ENCODE assay signal across 9 mouse cellular contexts in the genomic region with DNA sequence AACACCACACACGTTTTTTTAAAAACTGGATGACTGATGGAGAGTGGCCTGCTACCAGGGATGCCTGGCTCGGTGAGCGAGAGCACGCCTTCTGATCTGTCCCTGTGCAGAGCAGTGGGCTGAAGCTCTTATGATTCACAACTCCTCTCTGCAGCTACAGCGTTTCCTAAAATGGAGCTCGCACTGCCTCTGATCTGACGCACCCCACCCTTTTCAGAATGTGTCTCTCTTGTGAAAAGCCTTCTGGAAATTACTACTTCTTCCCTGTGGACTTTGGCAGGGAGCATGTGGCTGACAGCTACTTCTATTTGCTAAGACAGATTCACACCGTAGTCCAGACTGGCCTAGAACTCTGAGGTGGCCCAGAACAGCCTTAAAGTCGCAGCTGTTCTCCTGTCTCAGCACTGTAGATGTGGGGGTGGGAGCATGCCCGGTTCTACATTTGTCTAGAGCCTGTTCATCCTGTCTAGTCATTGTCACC. TPM values are rescaled to one million over a fixed set of nuclear protein-coding genes. Genes with fewer than 3 reads are reported as not detected.
DNase-seq lines count a peak whose midpoint lies in the region; ATAC-seq lines count a peak whose summit lies in the region.
"Had no signal": no experiment of that assay in that cellular context is flagged by ENCODE, and none has a peak within 500 bp of the region (broad histone marks: within the 10 kb centered on the region; RNA-seq: fewer than 3 reads in every experiment).

No protein-coding gene starts in this region.

- 0 out of 2 replicates have a peak, but pooled peaks have one; percentile 34 for ATAC-seq in erythroblast, adult 5-6 weeks (replicated peaks; ENCODE audit: low FRiP score, poor library complexity, severe bottlenecking)
- no peak for ATAC-seq in megakaryocyte-erythroid progenitor cell, adult 5-6 weeks (replicated peaks; ENCODE audit: low FRiP score, low TSS enrichment, poor library complexity, severe bottlenecking)
- ATAC-seq: activated CD4-positive, CD25-positive, alpha-beta regulatory T cell, adult 4 months had no signal

- DNase-seq in NIH3T3 (ENCODE audit: low read depth) = peak; percentile 29
- DNase-seq in layer of hippocampus, postnatal 36 days = peak; percentile 34 to 40
- peak; percentile 64 for DNase-seq in right cerebral cortex, postnatal 25 days
- DNase-seq in Muller cell, postnatal 12 days (ENCODE audit: inconsistent ontology term) = no peak
- no peak for DNase-seq in adrenal gland, adult (ENCODE audit: inconsistent age in 2 of 2, low spot score in 1 of 2)
- DNase-seq: lung, adult 2 months had no signal

RNA-seq across cellular contexts. Expression of a gene that starts 1.5 kb away (rescaled TPM):
- total RNA-seq in erythroblast, adult 5-6 weeks (2015; ENCODE audit: low replicate concordance) = 1.0 and 2.5 TPM in 2 replicates
- 0.56 and 1.3 TPM in 2 replicates for total RNA-seq in erythroblast, adult 5-6 weeks (2017; ENCODE audit: low replicate concordance)
- total RNA-seq in layer of hippocampus, postnatal 36 days (2021) = under 1 TPM; 0.35 TPM
- 0.89 TPM in 1 of 2 replicates, not detected in the other for total RNA-seq in megakaryocyte-erythroid progenitor cell, adult 5-6 weeks (2014; fragmentation: Nextera tagmentation)
- total RNA-seq in megakaryocyte-erythroid progenitor cell, adult 5-6 weeks (2017) = not detected in 2 replicates

RNA-seq across cellular contexts. Expression of a gene that starts 21.6 kb away (rescaled TPM):
- 5.6 and 10.0 TPM in 2 replicates for total RNA-seq in erythroblast, adult 5-6 weeks (2015; ENCODE audit: low replicate concordance)
- total RNA-seq in erythroblast, adult 5-6 weeks (2017; ENCODE audit: low replicate concordance) = 6.3 and 7.5 TPM in 2 replicates
- total RNA-seq in layer of hippocampus, postnatal 36 days (2021) = 10 to 100 TPM; 24.3 to 28.8 TPM
- 25.8 and 32.3 TPM in 2 replicates for total RNA-seq in megakaryocyte-erythroid progenitor cell, adult 5-6 weeks (2014; fragmentation: Nextera tagmentation)
- 35.5 and 41.8 TPM in 2 replicates for total RNA-seq in megakaryocyte-erythroid progenitor cell, adult 5-6 weeks (2017)

RNA-seq across cellular contexts. Expression of a gene that starts 21.7 kb away (rescaled TPM):
- total RNA-seq in erythroblast, adult 5-6 weeks (2015; ENCODE audit: low replicate concordance) = 15.7 and 23.2 TPM in 2 replicates
- 31.3 and 38.8 TPM in 2 replicates for total RNA-seq in erythroblast, adult 5-6 weeks (2017; ENCODE audit: low replicate concordance)
- 1 to 10 TPM; 2.2 to 2.4 TPM for total RNA-seq in layer of hippocampus, postnatal 36 days (2021)
- 42.7 and 47.4 TPM in 2 replicates for total RNA-seq in megakaryocyte-erythroid progenitor cell, adult 5-6 weeks (2014; fragmentation: Nextera tagmentation)
- total RNA-seq in megakaryocyte-erythroid progenitor cell, adult 5-6 weeks (2017) = 43.9 and 73.8 TPM in 2 replicates

RNA-seq across cellular contexts. Expression of a gene that starts 46.7 kb away (rescaled TPM):
- total RNA-seq in erythroblast, adult 5-6 weeks (2015; ENCODE audit: low replicate concordance) = 102 and 114 TPM in 2 replicates
- 96.2 and 117 TPM in 2 replicates for total RNA-seq in erythroblast, adult 5-6 weeks (2017; ENCODE audit: low replicate concordance)
- total RNA-seq in layer of hippocampus, postnatal 36 days (2021) = 10 to 100 TPM; 22.8 to 24.2 TPM
- 13.8 and 14.4 TPM in 2 replicates for total RNA-seq in megakaryocyte-erythroid progenitor cell, adult 5-6 weeks (2014; fragmentation: Nextera tagmentation)
- total RNA-seq in megakaryocyte-erythroid progenitor cell, adult 5-6 weeks (2017) = 5.2 and 8.7 TPM in 2 replicates

RNA-seq across cellular contexts. Expression of a gene that starts 48.3 kb away (rescaled TPM):
- 18.3 and 24.7 TPM in 2 replicates for total RNA-seq in erythroblast, adult 5-6 weeks (2015; ENCODE audit: low replicate concordance)
- total RNA-seq in erythroblast, adult 5-6 weeks (2017; ENCODE audit: low replicate concordance) = 59.5 and 80.9 TPM in 2 replicates
- 10 to 100 TPM; 67.2 to 69.7 TPM for total RNA-seq in layer of hippocampus, postnatal 36 days (2021)
- total RNA-seq in megakaryocyte-erythroid progenitor cell, adult 5-6 weeks (2014; fragmentation: Nextera tagmentation) = 38.0 and 65.7 TPM in 2 replicates
- 132 and 179 TPM in 2 replicates for total RNA-seq in megakaryocyte-erythroid progenitor cell, adult 5-6 weeks (2017)

Comparison
In these comparisons a context has a peak if more than half of its experiments do, and no peak if none do; other contexts are left out.
1. DNase-seq: peak in NIH3T3 (single experiment), layer of hippocampus, postnatal 36 days (2 of 2) and right cerebral cortex, postnatal 25 days (single experiment); none in Muller cell, postnatal 12 days (single experiment) and adrenal gland, adult (0 of 2).
2. RNA of a gene that starts 21.7 kb away (total RNA-seq): 42.7 to 73.8 TPM in megakaryocyte-erythroid progenitor cell, adult 5-6 weeks and 15.7 to 38.8 TPM in erythroblast, adult 5-6 weeks; 2.2 to 2.4 TPM in layer of hippocampus, postnatal 36 days; every median in the first group is over 4 times any median in the second.